Mouse (Mus musculus) midbrain, embryonic 16.5 days (tissue): ENCODE data around the gene Pitpnm3. TPM values are rescaled to one million over a fixed set of nuclear protein-coding genes. Genes with fewer than 3 reads are reported as not detected.

Experiments
- ATAC-seq: fragments of 200-750 bp; cut with Nextera tagmentation; 2 replicates; pipeline ENCODE4 v1.8.0; 2017; ENCODE audit warnings: moderate TSS enrichment
- H3K27ac ChIP-seq: fragments of 300-500 bp; sonication (generic); 2 replicates; pipeline ENCODE4 v1.5.1; 2014; ENCODE audit warnings: mild to moderate bottlenecking, low read length, mixed read lengths
- H3K27me3 ChIP-seq: fragments of 300-500 bp; sonication (generic); 2 replicates; pipeline ENCODE4 v1.6.1; 2014; ENCODE audit warnings: low read depth, low read length, mixed read lengths; ENCODE audit not compliant: control insufficient read depth, insufficient read depth
- H3K36me3 ChIP-seq: fragments of 300-500 bp; sonication (generic); 2 replicates; pipeline ENCODE4 v1.6.1; 2014; ENCODE audit warnings: mild to moderate bottlenecking, low read length, moderate library complexity, mixed read lengths; ENCODE audit not compliant: control insufficient read depth, insufficient read depth
- H3K4me1 ChIP-seq: fragments of 300-500 bp; sonication (generic); 2 replicates; pipeline ENCODE4 v1.6.1; 2014; ENCODE audit warnings: mild to moderate bottlenecking, low read length, mixed read lengths; ENCODE audit not compliant: control insufficient read depth, insufficient read depth
- H3K4me2 ChIP-seq: fragments of 300-500 bp; sonication (generic); 2 replicates; pipeline ENCODE4 v1.6.1; 2014; ENCODE audit warnings: mild to moderate bottlenecking, low read length, mixed read lengths
- H3K4me3 ChIP-seq: fragments of 300-500 bp; sonication (generic); 2 replicates; pipeline ENCODE4 v1.5.1; 2014; ENCODE audit warnings: low read depth, mild to moderate bottlenecking, low read length, moderate library complexity, mixed read lengths
- H3K9ac ChIP-seq: fragments of 300-500 bp; sonication (generic); 2 replicates; pipeline ENCODE4 v1.6.1; 2014; ENCODE audit warnings: low read depth, low read length, mixed read lengths
- H3K9me3 ChIP-seq: fragments of 300-500 bp; sonication (generic); replicated peaks from 2 replicates; pipeline ENCODE4 v1.6.1; 2014; ENCODE audit warnings: mild to moderate bottlenecking, low read length, mixed read lengths; ENCODE audit not compliant: control insufficient read depth, poor library complexity, severe bottlenecking
- WGBS: fragments of 180-500 bp; shearing (Covaris S2); extraction: QIAGEN DNeasy Blood & Tissue Kit; methylation state at CpG from one replicate; pipeline ENCODE4 v1.1.7; 2014; 5-methylcytosine and 5-hydroxymethylcytosine counted together
- polyA plus RNA-seq: library from polyadenylated mRNA; unstranded; fragments of >200 nt; fragmentation: Nextera tagmentation; extraction: Ambion mirVana; gene quantifications from 2 replicates; pipeline ENCODE4 v1.2.1, GENCODE M21; 2015

The Pitpnm3 gene
- polyA plus RNA-seq, 1 experiment from 2014 or later: 6.1 TPM

GRCm38 (mm10) chr11:72017253-72017601 lies 118.4 kb downstream of the Pitpnm3 start:
- no peaks in the 10 kb centered on the region for H3K27me3 ChIP-seq
- H3K9me3 ChIP-seq: no peaks in the 10 kb centered on the region
- no peaks in the 10 kb centered on the region for H3K36me3 ChIP-seq
- peaks cover 14% of the 10 kb centered on the region for H3K4me1 ChIP-seq
- no peak overlapping the region for H3K4me3 ChIP-seq
- 62% methylated on average over 9 of the region's 9 CpGs for WGBS
- H3K27ac ChIP-seq: no peak overlapping the region
- H3K4me2 ChIP-seq: no peak overlapping the region
- ATAC-seq: no peak
- H3K9ac ChIP-seq: no peak overlapping the region

- Histone ChIP-seq H3K4me2 (no peak overlapping the region), H3K27ac (no peak overlapping the region), H3K9ac (no peak overlapping the region), H3K4me1 (peaks cover 19% of the 10 kb centered on the region), H3K9me3 (no peaks in the 10 kb centered on the region), H3K4me3 (no peak overlapping the region), H3K27me3 (no peaks in the 10 kb centered on the region), H3K36me3 (no peaks in the 10 kb centered on the region)
- WGBS: 79% methylated on average over 13 of the region's 13 CpGs
- no peak for ATAC-seq
Observed at GRCm38 (mm10) chr11:72016518-72017252, 118.9 kb downstream of the Pitpnm3 start.

DNA sequence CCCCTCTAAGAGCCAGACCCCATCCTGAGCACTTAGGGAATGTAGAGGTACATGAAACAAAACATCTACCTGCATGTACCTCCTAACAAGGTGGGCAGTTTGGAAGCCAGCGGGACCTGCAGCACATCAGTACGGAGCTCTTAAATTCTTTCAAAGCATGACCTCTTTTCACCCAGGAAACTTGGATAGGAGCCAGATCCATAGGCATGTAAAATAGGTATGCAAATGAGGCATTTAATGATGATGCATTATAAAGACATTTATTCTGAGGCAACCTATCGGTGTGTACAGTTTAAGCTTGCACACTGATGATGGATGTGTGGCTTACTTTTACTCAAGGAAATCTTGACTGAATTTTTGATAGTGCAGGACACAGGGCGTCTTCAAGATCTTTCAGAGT lies 120.9 kb downstream of the Pitpnm3 start:
- WGBS: 52% methylated on average over 4 of the region's 4 CpGs
- Histone ChIP-seq H3K27ac (no peak overlapping the region), H3K9ac (no peak overlapping the region), H3K4me3 (no peak overlapping the region), H3K4me2 (no peak overlapping the region), H3K4me1 (peaks cover 35% of the 10 kb centered on the region), H3K9me3 (no peaks in the 10 kb centered on the region), H3K36me3 (no peaks in the 10 kb centered on the region), H3K27me3 (no peaks in the 10 kb centered on the region)
- no peak for ATAC-seq

DNA sequence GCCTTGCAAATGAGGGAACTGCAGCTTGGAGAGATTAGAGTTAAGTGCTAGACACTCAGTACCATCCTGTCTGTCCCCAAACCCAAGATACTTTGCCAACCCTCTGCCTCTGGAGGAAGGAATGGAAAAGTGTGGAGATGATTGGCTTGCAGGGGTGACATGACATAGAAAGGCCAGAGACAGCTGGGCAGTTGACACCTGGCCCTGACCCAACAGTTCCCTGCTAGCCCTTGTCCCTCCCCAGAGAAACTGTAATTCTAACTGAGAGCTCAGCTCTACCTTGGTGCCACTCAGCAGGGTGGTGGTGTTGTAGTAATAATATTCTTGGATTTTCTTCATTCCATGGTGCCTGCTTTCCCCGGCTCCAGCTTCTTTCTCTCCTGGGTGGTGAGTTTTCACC lies 123.6 kb downstream of the Pitpnm3 start:
- Histone ChIP-seq H3K36me3 (no peaks in the 10 kb centered on the region), H3K9me3 (no peaks in the 10 kb centered on the region), H3K27me3 (no peaks in the 10 kb centered on the region), H3K4me3 (no peak overlapping the region), H3K9ac (peak overlapping the region; percentile 4; the same call in 1 of the 2 replicates), H3K4me2 (peak overlapping the region; percentile 32), H3K4me1 (peaks cover 28% of the 10 kb centered on the region), H3K27ac (peak overlapping the region; percentile 81)
- ATAC-seq: 0 out of 2 replicates have a peak, but pooled peaks have one; percentile 29
- 69% methylated on average over 1 of the region's 1 CpGs for WGBS

- Histone ChIP-seq H3K9me3 (no peaks in the 10 kb centered on the region), H3K4me2 (peak overlapping the region; percentile 32), H3K36me3 (no peaks in the 10 kb centered on the region), H3K4me1 (peaks cover 27% of the 10 kb centered on the region), H3K9ac (no peak overlapping the region; the same call in 1 of the 2 replicates), H3K4me3 (no peak overlapping the region), H3K27me3 (no peaks in the 10 kb centered on the region), H3K27ac (peak overlapping the region; percentile 81)
- peak; percentile 64 for ATAC-seq
- WGBS: 33% methylated on average over 9 of the region's 9 CpGs
Observed at GRCm38 (mm10) chr11:72010940-72011722, 124.4 kb downstream of the Pitpnm3 start.

GRCm38 (mm10) chr11:72010367-72010766 lies 125.2 kb downstream of the Pitpnm3 start:
- H3K27ac ChIP-seq: peak overlapping the region; percentile 81; the same call in 1 of the 2 replicates
- no peaks in the 10 kb centered on the region for H3K27me3 ChIP-seq
- no peak overlapping the region for H3K4me2 ChIP-seq
- no peak overlapping the region for H3K4me3 ChIP-seq
- 40% methylated on average over 5 of the region's 5 CpGs for WGBS
- no peak for ATAC-seq
- no peaks in the 10 kb centered on the region for H3K36me3 ChIP-seq
- no peak overlapping the region for H3K9ac ChIP-seq
- peaks cover 27% of the 10 kb centered on the region for H3K4me1 ChIP-seq
- no peaks in the 10 kb centered on the region for H3K9me3 ChIP-seq

DNA sequence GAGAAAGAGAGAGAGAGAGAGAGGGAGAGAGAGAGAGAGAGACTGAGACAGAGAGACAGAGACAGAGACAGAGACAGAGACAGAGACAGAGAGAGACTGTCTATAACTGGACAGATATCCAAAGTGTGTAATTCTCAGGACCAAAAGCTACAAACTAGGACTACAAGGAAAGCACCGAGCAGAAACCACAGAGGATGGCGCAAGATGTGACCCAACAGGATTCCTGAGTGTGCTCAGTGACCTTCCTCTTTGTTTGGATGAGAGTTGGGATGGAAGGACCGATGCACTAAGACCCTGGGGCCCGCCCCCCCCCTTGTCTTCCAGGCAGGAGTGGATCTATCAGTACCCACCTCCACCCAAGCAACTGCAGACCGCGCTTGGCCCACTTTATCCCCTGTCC lies 130.0 kb downstream of the Pitpnm3 start:
- no peaks in the 10 kb centered on the region for H3K27me3 ChIP-seq
- WGBS: 81% methylated on average over 6 of the region's 6 CpGs
- H3K9ac ChIP-seq: no peak overlapping the region
- no peaks in the 10 kb centered on the region for H3K36me3 ChIP-seq
- H3K27ac ChIP-seq: no peak overlapping the region
- H3K4me1 ChIP-seq: peaks cover 7% of the 10 kb centered on the region
- no peaks in the 10 kb centered on the region for H3K9me3 ChIP-seq
- no peak for ATAC-seq
- H3K4me3 ChIP-seq: no peak overlapping the region
- no peak overlapping the region for H3K4me2 ChIP-seq

DNA sequence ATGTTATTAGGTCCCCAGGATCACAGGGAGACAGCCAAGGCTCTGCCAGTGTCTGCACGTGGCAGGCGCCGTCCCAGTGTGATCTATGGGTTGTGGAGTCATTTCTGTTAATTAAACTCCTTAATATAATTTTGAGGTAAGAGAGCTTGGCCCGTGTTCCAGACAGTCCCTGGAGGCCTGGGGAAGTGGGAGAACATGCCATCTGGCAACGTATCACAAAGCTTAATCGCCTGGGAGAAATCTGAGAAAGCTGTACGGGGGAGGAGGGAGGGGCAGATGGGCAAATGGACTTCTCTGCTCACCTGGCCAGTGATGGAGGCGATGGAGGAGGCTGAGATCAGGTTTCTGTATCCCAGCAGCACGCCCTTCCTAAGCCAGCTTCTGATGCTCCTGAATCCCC lies 132.4 kb downstream of the Pitpnm3 start:
- H3K27me3 ChIP-seq: no peaks in the 10 kb centered on the region
- WGBS: 51% methylated on average over 9 of the region's 9 CpGs
- no peak overlapping the region for H3K9ac ChIP-seq

More for the DNA sequence above, 132.4 kb downstream of the Pitpnm3 start:
- Histone ChIP-seq H3K4me1 (no peaks in the 10 kb centered on the region), H3K4me3 (no peak overlapping the region), H3K36me3 (no peaks in the 10 kb centered on the region), H3K9me3 (no peaks in the 10 kb centered on the region), H3K27ac (no peak overlapping the region), H3K4me2 (no peak overlapping the region)
- no peak for ATAC-seq
